Mouse (Mus musculus) C2C12 (cell line): ENCODE measurements around the gene Mb.

ENCODE experiments used
- CTCF ChIP-seq: IDR thresholded peaks from one replicate; pipeline ENCODE4 v1.5.1; 2011; ENCODE audit not compliant: control insufficient read depth, insufficient read depth, insufficient read length
- FOSL1 ChIP-seq: IDR thresholded peaks from one replicate; pipeline ENCODE4 v1.8.0; 2011; ENCODE audit warnings: mild to moderate bottlenecking, low read length; ENCODE audit not compliant: poor library complexity, insufficient read depth, severe bottlenecking
- MAX ChIP-seq: IDR thresholded peaks from one replicate; pipeline ENCODE4 v1.6.1; 2011; ENCODE audit warnings: mild to moderate bottlenecking, control low read depth
- MYOD1 ChIP-seq: IDR thresholded peaks from one replicate; pipeline ENCODE4 v1.6.1; 2011; ENCODE audit warnings: low read depth; ENCODE audit not compliant: control insufficient read depth, insufficient read length
- MYOG ChIP-seq: IDR thresholded peaks from one replicate; pipeline ENCODE4 v1.6.1; 2011; ENCODE audit not compliant: control insufficient read depth, insufficient read length; ENCODE audit errors: extremely low read depth
- USF1 ChIP-seq: IDR thresholded peaks from one replicate; pipeline ENCODE4 v1.6.1; 2011; ENCODE audit warnings: low read depth, mild to moderate bottlenecking, control low read depth, moderate library complexity

DNA sequence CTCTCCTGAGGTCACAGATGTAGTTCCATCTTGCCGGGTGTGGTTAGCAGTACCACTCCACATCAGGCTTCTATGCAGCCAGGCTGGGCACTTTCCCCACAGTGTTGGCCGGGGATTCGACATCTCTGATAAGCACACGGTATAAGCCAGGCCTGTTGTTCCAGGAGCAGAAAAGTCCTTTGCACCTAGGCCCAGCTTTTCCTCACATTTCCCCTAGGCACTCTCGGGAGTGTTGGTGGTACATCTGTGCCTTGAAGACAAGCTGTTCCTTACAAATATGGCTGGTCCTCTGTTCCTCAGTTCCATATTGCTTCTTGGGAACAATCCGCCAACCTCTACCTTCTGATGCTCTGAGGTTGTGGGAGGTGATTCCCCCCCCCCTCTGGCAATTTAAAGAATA, 15.8 kb upstream of the Mb start:
- TF ChIP-seq CTCF (no peak), USF1 (no peak), MAX (no peak), MYOG (no peak), FOSL1 (no peak), MYOD1 (no peak)
